Mouse (Mus musculus): ENCODE data around the gene Ugt1a8.

Gene Ugt1a8

GRCm38 (mm10) chr1:88262961-88263360 is 175.3 kb downstream of the Ugt1a8 start:
- peak; percentile 25 to 30 for DNase-seq

DNA sequence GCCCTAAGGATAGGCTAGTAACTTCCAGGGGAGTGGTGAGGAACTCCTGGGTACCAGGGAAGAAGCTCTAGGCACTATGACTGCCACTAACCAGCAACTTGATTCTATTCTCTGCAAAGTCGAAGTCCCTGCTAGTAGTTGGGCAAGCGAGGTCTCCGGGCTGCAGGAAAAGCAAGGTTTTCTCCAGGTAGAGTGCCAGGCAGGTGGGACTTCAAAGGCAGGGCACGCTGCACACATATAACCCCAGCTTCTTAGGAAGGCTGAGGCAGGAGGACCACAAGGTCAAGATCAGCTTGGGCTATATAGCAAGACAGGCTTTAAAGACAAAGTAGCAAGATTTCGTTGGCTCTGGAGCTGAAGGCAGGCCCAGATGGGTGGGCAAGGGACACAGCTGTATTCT is 176.2 kb downstream of the Ugt1a8 start:
- peak in 1 of 2 experiments; percentile 9 for DNase-seq

DNA sequence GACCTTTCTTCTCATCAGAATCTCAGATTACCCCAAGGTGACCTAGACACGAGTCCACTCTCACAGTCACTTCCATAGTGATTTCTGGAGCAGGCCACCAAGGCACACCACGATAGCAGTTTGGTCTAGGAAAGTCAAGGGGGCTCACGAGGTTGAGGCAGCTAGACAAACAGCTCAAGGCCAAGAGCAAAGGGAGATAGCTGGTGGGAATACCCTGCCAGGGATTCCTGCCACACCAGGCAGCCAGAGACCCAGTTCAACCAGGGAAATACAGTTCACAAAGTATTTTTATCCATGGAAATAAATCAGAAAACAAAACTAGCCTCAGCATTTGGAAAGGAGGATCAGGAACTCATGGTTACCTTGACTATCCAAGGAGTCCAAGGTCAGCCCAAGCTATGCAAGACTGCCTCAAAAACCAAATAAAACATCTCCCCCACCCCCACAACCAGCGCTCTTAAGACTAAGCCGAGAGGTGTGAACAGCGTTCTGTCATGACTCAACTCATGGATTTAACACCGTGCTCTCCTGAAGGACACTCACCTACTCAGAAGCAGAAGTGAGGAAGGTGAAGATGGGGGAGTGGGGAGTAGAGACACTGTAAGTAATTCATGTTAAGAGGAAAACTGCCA is 176.7 kb downstream of the Ugt1a8 start:
- DNase-seq, result peak in 1 of 2 experiments; percentile 16

- peak; percentile 62 to 71 for DNase-seq
These were observed 177.2 kb downstream of the Ugt1a8 start for GRCm38 (mm10) chr1:88264869-88265240.

DNA sequence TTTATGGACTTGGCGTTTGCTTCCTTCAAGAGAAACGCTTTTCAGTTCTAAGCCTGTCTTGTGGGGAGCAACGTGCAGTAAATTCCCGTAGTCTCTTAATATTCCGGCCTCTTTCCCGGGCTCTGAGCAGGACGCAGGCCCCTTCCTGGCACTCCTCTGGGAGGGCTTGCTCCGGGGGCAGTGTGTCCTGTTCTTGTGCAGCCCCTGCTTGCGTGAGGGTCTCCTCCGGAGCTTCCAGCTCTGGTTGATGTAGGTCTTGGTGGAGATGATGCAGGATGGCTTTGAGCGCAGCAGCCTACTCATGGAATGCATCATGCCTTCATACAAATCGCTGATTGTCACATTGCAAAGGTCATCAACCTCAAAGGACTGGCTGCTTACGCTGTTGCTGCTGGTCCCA is 178.5 kb downstream of the Ugt1a8 start:
- DNase-seq, result no peak

DNA sequence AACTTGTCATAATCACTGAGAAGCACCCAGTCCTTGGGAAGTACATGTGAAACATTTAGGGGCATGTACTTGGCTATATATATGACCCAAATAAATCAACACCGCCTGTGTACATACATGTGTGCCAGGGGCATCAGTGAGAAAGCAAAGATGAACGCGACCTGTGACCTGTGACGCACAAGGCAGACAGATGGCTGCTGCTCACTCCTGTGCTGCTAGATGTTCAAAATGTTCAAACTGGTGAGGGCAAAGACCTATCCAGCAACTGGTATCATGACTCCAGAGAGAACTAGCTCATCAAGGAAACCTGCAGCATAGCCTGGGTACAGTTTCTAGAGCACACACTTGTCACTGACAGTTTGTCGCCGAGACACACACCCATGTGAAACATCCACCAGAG is 179.9 kb downstream of the Ugt1a8 start:
- no peak for DNase-seq

- DNase-seq, result no peak
These were observed 180.5 kb downstream of the Ugt1a8 start for GRCm38 (mm10) chr1:88268070-88268469.
